Mouse (Mus musculus) hindbrain, embryonic 16.5 days (tissue): ENCODE results near the gene Kcnip3. TPM values are rescaled to one million over a fixed set of nuclear protein-coding genes. Genes with fewer than 3 reads are reported as not detected.
A peak's percentile ranks its signal among the peaks of the same experiment; 100 is the strongest.

Experiments used
- ATAC-seq: fragments of 200-750 bp; cut with Nextera tagmentation; 2 replicates; pipeline ENCODE4 v1.8.0; 2017; ENCODE audit warnings: moderate TSS enrichment, moderate library complexity
- H3K27ac ChIP-seq: fragments of 300-500 bp; sonication (generic); 2 replicates; pipeline ENCODE4 v1.5.1; 2014; ENCODE audit warnings: low read depth, mild to moderate bottlenecking, control low read depth, low read length, moderate library complexity
- H3K27me3 ChIP-seq: fragments of 300-500 bp; sonication (generic); replicated peaks from 2 replicates; pipeline ENCODE4 v1.6.1; 2014; ENCODE audit warnings: low read length; ENCODE audit not compliant: control insufficient read depth, insufficient read depth
- H3K36me3 ChIP-seq: fragments of 300-500 bp; sonication (generic); 2 replicates; pipeline ENCODE4 v1.6.1; 2014; ENCODE audit warnings: mild to moderate bottlenecking, low read length, moderate library complexity, mixed read lengths; ENCODE audit not compliant: control insufficient read depth, insufficient read depth
- H3K4me1 ChIP-seq: fragments of 300-500 bp; sonication (generic); 2 replicates; pipeline ENCODE4 v1.6.1; 2014; ENCODE audit warnings: low read depth, low read length; ENCODE audit not compliant: control insufficient read depth, insufficient read depth
- H3K4me2 ChIP-seq: fragments of 300-500 bp; sonication (generic); 2 replicates; pipeline ENCODE4 v1.6.1; 2014; ENCODE audit warnings: mild to moderate bottlenecking, low read length, control low read depth, moderate library complexity
- H3K4me3 ChIP-seq: fragments of 300-500 bp; sonication (generic); 2 replicates; pipeline ENCODE4 v1.5.1; 2014; ENCODE audit warnings: mild to moderate bottlenecking, low read length, control low read depth, moderate library complexity
- H3K9ac ChIP-seq: fragments of 300-500 bp; sonication (generic); 2 replicates; pipeline ENCODE4 v1.6.1; 2014; ENCODE audit warnings: low read depth, mild to moderate bottlenecking, control low read depth, low read length, moderate library complexity
- H3K9me3 ChIP-seq: fragments of 300-500 bp; sonication (generic); 2 replicates; pipeline ENCODE4 v1.6.1; 2014; ENCODE audit warnings: mild to moderate bottlenecking, low read length, moderate library complexity; ENCODE audit not compliant: control insufficient read depth
- WGBS: fragments of 180-500 bp; shearing (Covaris S2); extraction: QIAGEN DNeasy Blood & Tissue Kit; methylation state at CpG from one replicate; pipeline ENCODE4 v1.1.7; 2014; 5-methylcytosine and 5-hydroxymethylcytosine counted together
- polyA plus RNA-seq: library from polyadenylated mRNA; unstranded; fragments of >200 nt; fragmentation: Nextera tagmentation; extraction: Ambion mirVana; gene quantifications from 2 replicates; pipeline ENCODE4 v1.2.1, GENCODE M21; 2015

Kcnip3 gene
- polyA plus RNA-seq, 1 experiment from 2014 or later: 15.4 TPM

DNA sequence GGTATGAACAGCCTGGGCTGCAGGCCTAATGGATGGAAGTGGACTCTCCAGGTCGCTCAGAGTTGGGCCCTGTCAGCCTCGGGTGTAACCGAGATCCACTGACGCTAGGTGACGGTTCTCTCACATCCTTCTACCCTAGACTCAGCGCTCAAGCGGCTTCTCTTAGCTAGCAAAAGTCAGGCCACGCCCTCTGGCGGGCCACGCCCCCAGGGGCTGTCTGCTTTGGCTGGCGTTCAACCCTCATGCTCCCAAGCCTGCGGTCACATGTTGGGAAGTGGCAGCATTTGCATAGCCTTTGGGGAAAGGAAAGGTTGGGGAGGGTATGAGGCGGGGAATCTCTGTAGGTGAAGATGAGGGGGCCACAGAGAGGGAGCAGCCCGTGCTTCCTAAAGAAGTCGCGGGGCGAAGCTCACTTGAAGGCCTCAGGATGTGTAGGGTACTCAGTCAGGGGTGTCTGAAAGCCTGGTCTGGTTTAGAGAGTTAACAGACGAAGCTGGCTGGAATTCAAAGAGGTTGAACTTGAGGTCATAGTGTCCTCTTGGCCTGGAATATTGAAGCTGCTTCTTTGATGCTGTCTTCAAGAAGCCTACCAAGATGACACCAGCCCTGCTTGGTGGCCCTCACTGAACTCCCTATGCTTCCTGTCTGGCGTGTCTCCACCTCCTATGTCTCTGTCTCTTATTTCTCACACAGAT is 37.3 kb downstream of the Kcnip3 start:
- no peak overlapping the region for H3K27ac ChIP-seq
- H3K9ac ChIP-seq: no peak overlapping the region
- H3K4me1 ChIP-seq: peaks cover 22% of the 10 kb centered on the region
- peak overlapping the region; percentile 49 for H3K4me2 ChIP-seq
- ATAC-seq: peak; percentile 81
- no peaks in the 10 kb centered on the region for H3K9me3 ChIP-seq
- H3K4me3 ChIP-seq: peak overlapping the region; percentile 21
- peaks cover 45% of the 10 kb centered on the region for H3K27me3 ChIP-seq
- H3K36me3 ChIP-seq: no peaks in the 10 kb centered on the region
- 8% methylated on average over 19 of the region's 19 CpGs for WGBS

DNA sequence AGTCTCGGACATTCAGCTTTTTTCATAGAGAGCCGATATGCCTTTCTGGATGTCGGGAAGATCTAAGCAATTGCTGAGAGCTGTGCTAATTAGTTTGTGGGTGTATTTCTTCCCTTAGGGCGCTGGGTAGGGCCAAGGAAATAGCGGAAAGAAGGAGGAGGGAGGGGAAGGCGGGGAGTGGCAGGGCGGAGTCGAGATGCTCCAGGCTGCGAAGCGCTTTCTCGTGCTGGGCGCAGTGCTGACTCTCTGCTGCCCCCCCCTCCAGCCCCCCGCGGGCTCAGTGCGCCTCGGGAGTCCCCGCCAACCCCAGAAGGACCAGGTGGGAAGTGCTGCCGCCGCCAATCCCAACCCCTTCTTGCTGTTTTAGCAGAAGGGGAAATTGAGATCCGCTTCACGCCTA is 38.9 kb downstream of the Kcnip3 start:
- H3K4me2 ChIP-seq: peak overlapping the region; percentile 80
- no peak overlapping the region for H3K27ac ChIP-seq
- H3K9ac ChIP-seq: 0 out of 2 replicates have a peak overlapping the region, but pooled peaks have one; percentile 2
- H3K27me3 ChIP-seq: peaks cover 45% of the 10 kb centered on the region
- peaks cover 22% of the 10 kb centered on the region for H3K4me1 ChIP-seq
- no peak for ATAC-seq
- H3K36me3 ChIP-seq: no peaks in the 10 kb centered on the region
- WGBS: 2% methylated on average over 15 of the region's 21 CpGs
- H3K9me3 ChIP-seq: no peaks in the 10 kb centered on the region
- H3K4me3 ChIP-seq: peak overlapping the region; percentile 41

DNA sequence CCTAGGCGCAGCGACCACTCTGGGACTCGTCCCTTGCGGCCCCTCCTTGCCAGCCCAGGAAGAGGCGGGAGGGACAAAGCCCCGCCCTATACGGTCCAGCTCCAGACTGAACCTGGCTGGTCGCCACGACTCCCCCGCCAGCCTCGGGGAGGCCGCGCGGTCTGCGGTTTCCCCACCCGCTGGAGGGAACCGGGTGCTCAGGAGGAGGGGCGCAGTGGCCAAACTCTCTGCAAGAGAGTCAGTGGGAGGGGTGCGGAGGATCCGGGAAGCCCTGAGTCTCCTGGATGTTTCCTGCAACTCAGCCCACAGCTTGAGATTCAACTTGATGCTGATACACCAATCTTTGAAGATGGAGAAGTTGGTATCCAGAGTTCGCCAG is 39.4 kb downstream of the Kcnip3 start:
- H3K9ac ChIP-seq: peak overlapping the region; percentile 51
- no peaks in the 10 kb centered on the region for H3K9me3 ChIP-seq
- H3K36me3 ChIP-seq: no peaks in the 10 kb centered on the region
- peaks cover 22% of the 10 kb centered on the region for H3K4me1 ChIP-seq
- peak overlapping the region; percentile 80 for H3K4me2 ChIP-seq
- H3K27me3 ChIP-seq: peaks cover 45% of the 10 kb centered on the region
- ATAC-seq: peak; percentile 82
- H3K27ac ChIP-seq: no peak overlapping the region
- under 1% methylated on average over 20 of the region's 21 CpGs for WGBS
- peak overlapping the region; percentile 41 for H3K4me3 ChIP-seq

DNA sequence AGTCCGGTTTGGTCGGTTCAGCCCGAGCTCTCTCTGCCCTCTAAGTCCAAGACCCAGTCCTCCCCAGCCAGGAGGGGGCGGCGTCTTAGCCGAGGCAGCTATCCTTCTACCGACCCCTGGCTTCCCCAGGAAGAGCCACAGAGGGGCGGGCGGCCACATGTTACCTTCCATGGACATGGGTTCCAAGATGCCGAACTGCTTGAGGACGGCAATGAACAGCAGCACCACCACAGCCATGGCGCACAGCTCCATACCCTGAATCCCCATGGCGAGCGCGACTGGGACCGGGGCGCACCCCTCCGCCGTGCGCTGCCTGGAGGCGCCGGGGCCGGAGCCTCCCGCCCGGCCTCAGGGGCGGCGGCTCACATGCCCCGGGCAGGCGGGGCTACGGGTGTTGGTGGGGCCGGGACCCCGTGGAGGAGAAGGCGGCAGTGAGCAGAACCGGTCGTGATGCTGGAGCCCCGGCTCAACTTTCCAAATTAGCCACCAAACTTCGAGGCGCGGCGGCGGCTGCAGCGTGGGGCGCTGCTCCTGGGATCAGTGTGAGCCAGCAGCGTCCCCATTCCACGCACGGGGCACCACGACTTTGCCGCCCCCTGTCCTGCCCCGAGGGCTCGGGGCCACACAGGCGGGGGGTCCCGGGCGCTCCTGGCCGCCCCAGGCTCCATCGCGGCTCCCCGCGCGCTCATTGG is 39.9 kb downstream of the Kcnip3 start:
- Histone ChIP-seq H3K27me3 (peaks cover 45% of the 10 kb centered on the region), H3K4me1 (peaks cover 22% of the 10 kb centered on the region), H3K9me3 (no peaks in the 10 kb centered on the region), H3K36me3 (no peaks in the 10 kb centered on the region), H3K4me3 (peak overlapping the region; percentile 41), H3K4me2 (peak overlapping the region; percentile 80), H3K9ac (peak overlapping the region; percentile 51), H3K27ac (no peak overlapping the region)
- WGBS: under 1% methylated on average over 46 of the region's 59 CpGs
- peak; percentile 6; the same call in 1 of the 2 replicates for ATAC-seq

DNA sequence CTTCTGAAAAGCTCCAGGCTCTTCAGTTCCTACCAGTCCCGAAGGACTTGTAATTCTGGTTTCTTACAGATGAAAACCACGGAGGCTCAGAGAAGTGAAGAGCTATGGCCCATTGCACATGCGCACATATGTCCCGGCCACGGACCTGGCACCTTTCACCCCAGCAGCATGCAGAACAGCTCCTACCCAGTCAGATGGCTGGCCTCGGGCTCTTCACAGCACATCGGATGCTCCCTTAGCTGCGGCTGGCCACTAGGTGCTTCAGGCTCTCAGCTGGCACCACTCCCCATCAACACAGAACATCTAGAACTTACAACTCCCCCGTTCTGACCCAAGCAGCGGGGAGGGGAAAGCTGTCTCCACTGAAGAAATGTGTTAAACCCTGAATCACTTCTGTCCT is 42.1 kb downstream of the Kcnip3 start:
- no peak overlapping the region for H3K4me3 ChIP-seq
- H3K36me3 ChIP-seq: no peaks in the 10 kb centered on the region
- H3K9ac ChIP-seq: no peak overlapping the region
- ATAC-seq: no peak
- H3K27ac ChIP-seq: no peak overlapping the region
- peaks cover 35% of the 10 kb centered on the region for H3K27me3 ChIP-seq
- H3K4me1 ChIP-seq: peaks cover 22% of the 10 kb centered on the region
- H3K4me2 ChIP-seq: no peak overlapping the region
- no peaks in the 10 kb centered on the region for H3K9me3 ChIP-seq
- WGBS: 70% methylated on average over 10 of the region's 10 CpGs

DNA sequence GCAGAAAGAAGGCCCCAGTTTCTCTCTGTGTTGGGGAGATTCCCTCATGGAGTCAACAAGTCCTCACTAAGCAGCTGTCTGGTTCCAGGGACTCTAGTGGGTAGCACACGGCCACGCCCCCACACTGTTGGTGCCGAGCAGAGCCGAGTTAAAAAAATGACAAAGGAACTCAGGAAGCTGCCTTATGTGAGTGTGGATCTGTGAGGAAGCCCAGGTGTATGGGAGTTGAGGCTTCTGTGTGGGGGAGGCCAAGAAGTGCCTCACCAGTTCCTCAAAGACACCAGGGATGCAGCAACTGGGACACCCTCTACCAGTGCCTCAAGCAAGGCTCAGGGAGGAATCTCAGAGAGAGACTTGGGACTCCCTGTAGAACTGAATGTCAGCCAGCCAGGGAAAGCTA is 42.7 kb downstream of the Kcnip3 start:
- Histone ChIP-seq H3K27ac (no peak overlapping the region), H3K27me3 (peaks cover 30% of the 10 kb centered on the region), H3K9me3 (no peaks in the 10 kb centered on the region), H3K4me3 (no peak overlapping the region), H3K4me2 (no peak overlapping the region), H3K9ac (no peak overlapping the region), H3K36me3 (no peaks in the 10 kb centered on the region), H3K4me1 (peaks cover 16% of the 10 kb centered on the region)
- whole genome bisulfite sequencing: 71% methylated on average over 4 of the region's 4 CpGs
- ATAC-seq: no peak

DNA sequence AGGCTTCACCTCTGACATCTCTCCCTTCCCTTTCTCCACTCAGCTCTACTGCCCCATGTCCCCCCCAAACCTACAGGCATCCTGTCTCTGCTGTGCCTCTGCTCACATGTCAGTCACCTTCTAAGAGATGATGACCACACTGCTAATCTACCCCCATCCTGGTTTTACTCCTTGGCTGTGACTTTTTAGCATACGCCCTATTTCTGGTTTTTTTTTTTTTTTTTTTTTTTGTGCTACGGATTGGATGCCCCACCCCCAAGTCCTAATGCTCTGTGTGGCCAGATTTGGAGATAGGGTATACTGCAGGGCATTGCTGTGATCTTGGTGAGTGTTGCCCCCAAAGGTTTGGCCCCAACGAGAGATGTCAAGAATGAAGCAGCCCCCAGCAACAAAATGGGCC is 49.6 kb downstream of the Kcnip3 start:
- Histone ChIP-seq H3K4me2 (no peak overlapping the region), H3K4me3 (no peak overlapping the region), H3K4me1 (no peaks in the 10 kb centered on the region), H3K27me3 (no peaks in the 10 kb centered on the region), H3K9me3 (no peaks in the 10 kb centered on the region), H3K9ac (no peak overlapping the region), H3K27ac (no peak overlapping the region), H3K36me3 (no peaks in the 10 kb centered on the region)
- ATAC-seq: no peak
- 75% methylated on average over 3 of the region's 3 CpGs for WGBS

DNA sequence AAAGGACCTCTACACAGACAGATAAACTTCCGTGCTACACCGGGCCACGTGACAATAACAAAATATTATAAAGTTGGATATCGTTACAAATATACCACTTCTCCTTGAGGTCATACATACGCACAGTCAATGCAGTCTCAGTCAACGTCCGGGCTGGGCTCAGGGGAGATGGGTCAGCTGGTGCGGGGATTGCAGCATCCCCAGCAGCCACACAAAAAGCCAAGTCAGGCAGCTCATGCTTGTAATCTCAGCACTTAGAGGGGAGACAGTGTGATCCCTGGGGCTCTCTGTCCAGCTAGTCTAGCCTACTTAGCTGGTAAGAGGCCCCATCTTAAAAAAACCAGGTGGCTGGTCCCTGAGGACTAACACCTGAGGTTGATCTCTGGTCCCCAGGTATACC is 50.6 kb downstream of the Kcnip3 start:
- H3K4me3 ChIP-seq: no peak overlapping the region
- H3K27ac ChIP-seq: no peak overlapping the region
- no peak overlapping the region for H3K9ac ChIP-seq
- ATAC-seq: no peak
- H3K4me2 ChIP-seq: no peak overlapping the region
- no peaks in the 10 kb centered on the region for H3K4me1 ChIP-seq
- H3K9me3 ChIP-seq: no peaks in the 10 kb centered on the region
- no peaks in the 10 kb centered on the region for H3K36me3 ChIP-seq
- WGBS: 90% methylated on average over 8 of the region's 8 CpGs
- no peaks in the 10 kb centered on the region for H3K27me3 ChIP-seq

DNA sequence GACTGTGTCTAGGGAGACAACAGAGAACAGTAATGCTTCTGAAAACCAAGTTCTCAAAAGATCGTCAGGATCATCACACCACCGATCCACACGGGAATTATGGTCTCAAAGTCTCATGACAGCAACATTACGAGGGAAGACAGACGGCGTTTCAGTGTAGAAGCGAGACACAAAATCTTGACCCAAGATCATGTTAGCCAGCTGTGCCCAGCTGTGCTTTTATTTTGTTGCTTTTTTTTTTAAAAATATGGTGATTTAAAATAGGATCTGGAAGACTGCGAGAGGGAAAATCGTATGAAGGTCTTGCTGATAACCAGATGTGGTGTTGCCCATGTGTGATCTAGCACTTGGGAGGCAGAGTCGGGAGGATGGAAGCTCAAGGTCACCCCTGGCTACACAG is 51.2 kb downstream of the Kcnip3 start:
- no peak for ATAC-seq
- no peaks in the 10 kb centered on the region for H3K27me3 ChIP-seq
- 91% methylated on average over 10 of the region's 10 CpGs for WGBS
- H3K9me3 ChIP-seq: no peaks in the 10 kb centered on the region
- H3K9ac ChIP-seq: no peak overlapping the region
- H3K4me1 ChIP-seq: no peaks in the 10 kb centered on the region
- H3K27ac ChIP-seq: no peak overlapping the region
- no peak overlapping the region for H3K4me2 ChIP-seq
- H3K36me3 ChIP-seq: no peaks in the 10 kb centered on the region
- H3K4me3 ChIP-seq: no peak overlapping the region
